Mouse (Mus musculus) myocyte (in vitro differentiated cells): ENCODE measurements around the gene Tmem39b.

ENCODE experiments used
- E2F4 ChIP-seq: IDR thresholded peaks from one replicate; pipeline ENCODE4 v1.6.1; 2011; ENCODE audit warnings: mild to moderate bottlenecking, control low read depth, moderate library complexity; ENCODE audit not compliant: insufficient read depth
- MAX ChIP-seq: IDR thresholded peaks from one replicate; pipeline ENCODE4 v1.6.1; 2011; ENCODE audit warnings: low read depth, mild to moderate bottlenecking, control low read depth
- MYOD1 ChIP-seq, 3 experiments: IDR thresholded peaks; one replicate each; pipeline ENCODE4 v1.6.1; 2011; ENCODE audit warnings: control low read depth in 2 of 3, low read depth in 2 of 3, mild to moderate bottlenecking in 2 of 3, moderate library complexity in 1 of 3; ENCODE audit not compliant: insufficient read length in 2 of 3, control insufficient read depth in 1 of 3
- MYOG ChIP-seq, 3 experiments: IDR thresholded peaks; one replicate each; pipeline ENCODE4 v1.6.1; 2011; ENCODE audit warnings: control low read depth in 2 of 3, low read depth in 2 of 3, mild to moderate bottlenecking in 2 of 3; ENCODE audit not compliant: insufficient read length in 2 of 3, control insufficient read depth in 1 of 3, insufficient read depth in 1 of 3
- POLR2A ChIP-seq: IDR thresholded peaks from one replicate; pipeline ENCODE4 v1.6.1; 2011; ENCODE audit warnings: low read depth, mild to moderate bottlenecking, control low read depth, moderate library complexity; ENCODE audit not compliant: insufficient read length
- POLR2AphosphoS2 ChIP-seq: IDR thresholded peaks from one replicate; pipeline ENCODE4 v1.6.1; 2011; ENCODE audit warnings: low read depth, control low read depth; ENCODE audit not compliant: insufficient read length
- REST ChIP-seq: IDR thresholded peaks from one replicate; pipeline ENCODE4 v1.6.1; 2011; ENCODE audit warnings: mild to moderate bottlenecking, control low read depth, moderate library complexity; ENCODE audit not compliant: insufficient read depth, insufficient read length
- USF1 ChIP-seq: IDR thresholded peaks from one replicate; pipeline ENCODE4 v1.6.1; 2011; ENCODE audit warnings: low read depth, mild to moderate bottlenecking, control low read depth, moderate library complexity

DNA sequence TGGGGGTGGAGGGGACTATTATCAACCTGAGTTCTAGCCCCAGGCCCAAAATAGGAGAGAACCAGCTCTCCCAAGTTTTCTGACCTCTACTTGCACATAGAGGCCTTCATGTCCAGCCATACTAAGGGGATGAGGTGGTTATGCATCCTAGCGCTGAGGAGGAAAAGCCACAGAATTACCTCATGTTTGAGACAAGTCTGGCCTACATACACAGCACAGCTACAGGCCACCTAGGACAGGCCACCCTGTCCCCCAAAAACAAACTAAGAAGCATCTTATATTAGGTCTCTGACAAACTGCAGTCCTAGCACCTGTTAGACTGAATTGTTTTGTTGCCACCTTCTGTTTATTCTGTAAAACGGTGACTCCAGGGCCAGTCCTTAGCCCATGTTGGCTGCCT lies 46.9 kb upstream of the Tmem39b start:
- TF ChIP-seq E2F4 (no peak), POLR2A (no peak), REST (no peak), POLR2AphosphoS2 (no peak), USF1 (no peak), MAX (no peak), MYOD1 (IDR thresholded peaks at IDR 0.05; ENCODE audit: control insufficient read depth in 1 of 3, insufficient read length in 2 of 3, low read depth in 2 of 3) (no peak), MYOG (IDR thresholded peaks at IDR 0.05; ENCODE audit: control insufficient read depth in 1 of 3, insufficient read depth in 1 of 3, insufficient read length in 2 of 3, low read depth in 2 of 3) (no peak)
